Mouse (Mus musculus) lung, embryonic 16.5 days (tissue): Measurements from ENCODE around the gene Slc43a2. TPM values are rescaled to one million over a fixed set of nuclear protein-coding genes. Genes with fewer than 3 reads are reported as not detected.
A peak's percentile ranks its signal among the peaks of the same experiment; 100 is the strongest.
"Not testable (repeated sequence)": the region's sequence is repeated elsewhere in the genome, so short reads cannot be mapped to it uniquely, and the experiment has no call there.

Experiments used
- ATAC-seq: fragments of 200-750 bp; cut with Nextera tagmentation; 2 replicates; pipeline ENCODE4 v1.8.0; 2017; ENCODE audit warnings: low read depth, mild to moderate bottlenecking, moderate library complexity
- H3K27ac ChIP-seq: fragments of 300-500 bp; sonication (generic); 2 replicates; pipeline ENCODE4 v1.5.1; 2014; ENCODE audit warnings: mild to moderate bottlenecking, control low read depth, low read length
- H3K27me3 ChIP-seq: fragments of 300-500 bp; sonication (generic); 2 replicates; pipeline ENCODE4 v1.6.1; 2014; ENCODE audit warnings: low read depth, low read length, mixed read lengths; ENCODE audit not compliant: control insufficient read depth, insufficient read depth
- H3K36me3 ChIP-seq: fragments of 300-500 bp; sonication (generic); 2 replicates; pipeline ENCODE4 v1.6.1; 2014; ENCODE audit warnings: low read length; ENCODE audit not compliant: control insufficient read depth, insufficient read depth
- H3K4me1 ChIP-seq: fragments of 300-500 bp; sonication (generic); replicated peaks from 2 replicates; pipeline ENCODE4 v1.6.1; 2014; ENCODE audit warnings: low read length, mixed read lengths; ENCODE audit not compliant: control insufficient read depth, insufficient read depth
- H3K4me2 ChIP-seq: fragments of 300-500 bp; sonication (generic); 2 replicates; pipeline ENCODE4 v1.6.1; 2014; ENCODE audit warnings: low read depth, low read length, control low read depth
- H3K4me3 ChIP-seq: fragments of 300-500 bp; sonication (generic); 2 replicates; pipeline ENCODE4 v1.5.1; 2014; ENCODE audit warnings: mild to moderate bottlenecking, low read length, control low read depth
- H3K9ac ChIP-seq: fragments of 300-500 bp; sonication (generic); 2 replicates; pipeline ENCODE4 v1.6.1; 2014; ENCODE audit warnings: low read length, control low read depth
- H3K9me3 ChIP-seq: fragments of 300-500 bp; sonication (generic); 2 replicates; pipeline ENCODE4 v1.6.1; 2016; ENCODE audit warnings: low read length; ENCODE audit not compliant: control insufficient read depth
- WGBS: fragments of 180-500 bp; shearing (Covaris S2); extraction: QIAGEN DNeasy Blood & Tissue Kit; methylation state at CpG from one replicate; pipeline ENCODE4 v1.1.7; 2014; 5-methylcytosine and 5-hydroxymethylcytosine counted together
- polyA plus RNA-seq: library from polyadenylated mRNA; unstranded; fragments of >200 nt; fragmentation: Nextera tagmentation; extraction: Ambion mirVana; gene quantifications from 2 replicates; pipeline ENCODE4 v1.2.1, GENCODE M21; 2015

Slc43a2 gene
- polyA plus RNA-seq, 1 experiment from 2014 or later = 7.4 TPM

GRCm38 (mm10) chr11:75556006-75556405, 24.5 kb downstream of the Slc43a2 start:
- not testable (repeated sequence) for H3K27me3 ChIP-seq, H3K4me3 ChIP-seq, ATAC-seq, H3K4me2 ChIP-seq, H3K9ac ChIP-seq, H3K9me3 ChIP-seq, H3K27ac ChIP-seq, H3K36me3 ChIP-seq
- peaks cover 18% of the 10 kb centered on the region for H3K4me1 ChIP-seq
- 90% methylated on average over 6 of the region's 6 CpGs for WGBS

GRCm38 (mm10) chr11:75557142-75557541, 25.6 kb downstream of the Slc43a2 start:
- ATAC-seq = no peak
- no peak overlapping the region for H3K9ac ChIP-seq

GRCm38 (mm10) chr11:75558101-75558500, 26.6 kb downstream of the Slc43a2 start:
- H3K27me3 ChIP-seq = no peaks in the 10 kb centered on the region
- no peak overlapping the region for H3K27ac ChIP-seq
- H3K4me1 ChIP-seq = peaks cover under 1% of the 10 kb centered on the region; the same call in 1 of the 2 replicates
- 95% methylated on average over 1 of the region's 1 CpGs for WGBS
- H3K9me3 ChIP-seq = no peaks in the 10 kb centered on the region
- no peak overlapping the region for H3K9ac ChIP-seq
- H3K36me3 ChIP-seq = no peaks in the 10 kb centered on the region
- H3K4me2 ChIP-seq = no peak overlapping the region
- H3K4me3 ChIP-seq = no peak overlapping the region
- ATAC-seq = no peak

More at GRCm38 (mm10) chr11:75557142-75557541, 25.6 kb downstream of the Slc43a2 start:
- Histone ChIP-seq H3K36me3 (no peaks in the 10 kb centered on the region), H3K9me3 (no peaks in the 10 kb centered on the region), H3K27me3 (no peaks in the 10 kb centered on the region), H3K4me3 (no peak overlapping the region), H3K27ac (no peak overlapping the region), H3K4me2 (no peak overlapping the region), H3K4me1 (peaks cover 10% of the 10 kb centered on the region)
- 91% methylated on average over 6 of the region's 6 CpGs for WGBS

GRCm38 (mm10) chr11:75559870-75560504, 28.5 kb downstream of the Slc43a2 start:
- Histone ChIP-seq H3K4me2 (no peak overlapping the region), H3K27me3 (no peaks in the 10 kb centered on the region), H3K36me3 (no peaks in the 10 kb centered on the region), H3K27ac (no peak overlapping the region), H3K9me3 (no peaks in the 10 kb centered on the region), H3K4me1 (peaks cover 4% of the 10 kb centered on the region; the same call in 1 of the 2 replicates), H3K4me3 (no peak overlapping the region), H3K9ac (no peak overlapping the region)
- no peak for ATAC-seq
- WGBS = 79% methylated on average over 8 of the region's 8 CpGs

GRCm38 (mm10) chr11:75560530-75561409, 29.3 kb downstream of the Slc43a2 start:
- Histone ChIP-seq H3K4me1 (peaks cover 5% of the 10 kb centered on the region), H3K4me2 (no peak overlapping the region), H3K9ac (no peak overlapping the region), H3K9me3 (no peaks in the 10 kb centered on the region), H3K4me3 (no peak overlapping the region), H3K27me3 (no peaks in the 10 kb centered on the region), H3K27ac (no peak overlapping the region), H3K36me3 (no peaks in the 10 kb centered on the region)
- WGBS = 72% methylated on average over 14 of the region's 14 CpGs
- no peak for ATAC-seq

- WGBS = 73% methylated on average over 5 of the region's 5 CpGs
- ATAC-seq = no peak
Observed at GRCm38 (mm10) chr11:75561410-75561791, 29.9 kb downstream of the Slc43a2 start.

DNA sequence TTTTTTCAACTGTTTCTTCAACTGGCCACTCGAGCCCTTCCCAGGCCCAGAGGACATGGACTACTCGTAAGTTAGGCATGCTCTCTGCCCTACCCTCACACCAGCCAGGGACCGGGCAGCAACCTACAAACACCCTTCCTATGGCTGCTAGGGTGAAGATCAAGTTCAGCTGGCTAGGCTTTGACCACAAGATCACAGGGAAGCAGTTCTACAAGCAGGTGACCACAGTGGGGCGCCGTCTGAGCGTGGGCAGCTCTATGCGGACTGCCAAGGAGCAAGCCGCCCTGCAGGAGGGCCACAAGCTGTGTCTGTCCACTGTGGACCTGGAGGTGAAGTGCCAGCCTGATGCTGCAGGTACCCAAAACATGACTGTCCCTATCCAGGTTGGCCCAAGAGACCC, 31.3 kb downstream of the Slc43a2 start:
- Histone ChIP-seq H3K4me2 (no peak overlapping the region), H3K36me3 (no peaks in the 10 kb centered on the region), H3K4me3 (no peak overlapping the region), H3K27ac (no peak overlapping the region), H3K27me3 (no peaks in the 10 kb centered on the region), H3K9ac (no peak overlapping the region), H3K9me3 (no peaks in the 10 kb centered on the region), H3K4me1 (peaks cover 11% of the 10 kb centered on the region)
- 86% methylated on average over 8 of the region's 8 CpGs for WGBS
- ATAC-seq = no peak

More at GRCm38 (mm10) chr11:75561410-75561791, 29.9 kb downstream of the Slc43a2 start:
- no peak overlapping the region for H3K27ac ChIP-seq
- H3K9ac ChIP-seq = no peak overlapping the region
- no peak overlapping the region for H3K4me2 ChIP-seq
- H3K9me3 ChIP-seq = no peaks in the 10 kb centered on the region
- H3K27me3 ChIP-seq = no peaks in the 10 kb centered on the region
- H3K36me3 ChIP-seq = no peaks in the 10 kb centered on the region
- H3K4me3 ChIP-seq = no peak overlapping the region
- H3K4me1 ChIP-seq = peaks cover 11% of the 10 kb centered on the region

DNA sequence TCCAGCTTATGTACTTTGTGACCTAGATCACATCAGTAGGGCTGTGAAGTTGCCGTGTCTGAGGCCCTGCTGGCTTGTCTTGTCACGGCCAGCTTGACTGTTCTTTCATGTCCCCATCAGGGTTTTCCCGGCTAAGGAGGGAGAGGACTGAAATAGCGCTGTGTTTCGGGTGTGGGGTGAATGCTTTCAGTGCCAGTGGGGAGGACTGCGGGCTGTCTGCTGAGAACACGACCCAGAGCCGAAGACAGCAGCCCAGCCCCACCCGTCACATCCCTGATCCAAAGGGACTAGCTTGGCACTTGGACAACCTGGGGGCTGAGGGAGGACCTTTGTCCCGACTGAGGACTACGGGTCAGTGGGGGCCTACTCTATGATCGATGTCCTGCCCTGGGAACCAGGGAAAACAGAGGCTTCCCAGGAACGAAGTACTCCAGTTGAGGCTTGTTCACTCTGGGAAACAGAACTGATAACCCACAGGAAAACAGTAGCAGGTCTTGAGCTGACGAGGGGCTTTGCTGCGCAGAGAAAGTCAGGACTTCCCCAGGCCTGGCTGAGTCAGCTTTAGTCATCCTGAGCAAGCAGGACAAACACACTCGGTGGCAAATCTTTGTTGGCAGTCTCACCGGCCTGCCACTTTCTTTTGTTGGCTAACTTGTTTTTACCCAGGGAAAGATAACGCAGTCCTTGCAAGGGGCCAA, 32.5 kb downstream of the Slc43a2 start:
- Histone ChIP-seq H3K4me3 (no peak overlapping the region), H3K9ac (no peak overlapping the region), H3K9me3 (no peaks in the 10 kb centered on the region), H3K27me3 (no peaks in the 10 kb centered on the region), H3K27ac (peak overlapping the region; percentile 21; the same call in 1 of the 2 replicates), H3K4me2 (no peak overlapping the region), H3K4me1 (peaks cover 11% of the 10 kb centered on the region), H3K36me3 (no peaks in the 10 kb centered on the region)
- no peak for ATAC-seq
- WGBS = 36% methylated on average over 18 of the region's 18 CpGs

DNA sequence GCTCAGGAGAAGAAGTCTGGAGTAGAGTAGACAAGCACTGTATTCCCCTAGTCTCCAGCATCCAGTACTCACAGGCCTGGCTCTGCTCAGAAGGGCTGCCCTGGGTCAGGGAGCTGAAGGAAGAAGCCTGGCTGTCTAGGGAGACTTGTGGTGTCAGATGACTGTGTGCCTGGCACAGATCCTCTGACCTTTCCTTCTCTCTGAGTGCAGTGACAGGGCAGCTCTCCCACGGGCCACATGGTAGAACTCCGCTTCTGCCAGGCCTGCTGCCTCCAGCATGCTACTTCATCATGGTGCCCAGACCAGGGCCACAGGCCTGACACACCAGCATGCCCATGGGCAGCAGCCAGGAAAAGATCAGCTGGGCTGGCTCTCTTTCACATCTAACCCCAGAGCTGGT, 34.4 kb downstream of the Slc43a2 start:
- Histone ChIP-seq H3K4me2 (no peak overlapping the region), H3K9ac (no peak overlapping the region), H3K27ac (peak overlapping the region; percentile 56), H3K9me3 (no peaks in the 10 kb centered on the region), H3K27me3 (no peaks in the 10 kb centered on the region), H3K36me3 (no peaks in the 10 kb centered on the region), H3K4me3 (no peak overlapping the region), H3K4me1 (peaks cover 11% of the 10 kb centered on the region)
- 70% methylated on average over 2 of the region's 2 CpGs for whole genome bisulfite sequencing
- ATAC-seq = 0 out of 2 replicates have a peak, but pooled peaks have one; percentile 41
